Mouse (Mus musculus): Measurements from ENCODE around the gene Emp2.
"Not testable (repeated sequence)": the region's sequence is repeated elsewhere in the genome, so short reads cannot be mapped to it uniquely, and the experiment has no call there.

Emp2 gene

GRCm38 (mm10) chr16:10316493-10317196 is 2.9 kb upstream of the Emp2 start:
- DNase-seq: no peak

- DNase-seq: no peak
Observed at GRCm38 (mm10) chr16:10313226-10313625, 542 bp downstream of the Emp2 start.

GRCm38 (mm10) chr16:10311989-10312388 is 1.8 kb downstream of the Emp2 start:
- DNase-seq: no peak

GRCm38 (mm10) chr16:10311086-10311485 is 2.7 kb downstream of the Emp2 start:
- DNase-seq: no peak

- DNase-seq: no peak
Observed at GRCm38 (mm10) chr16:10310507-10310906, 3.3 kb downstream of the Emp2 start.

GRCm38 (mm10) chr16:10307351-10307750 is 6.4 kb downstream of the Emp2 start:
- DNase-seq: no peak

GRCm38 (mm10) chr16:10306101-10306500 is 7.7 kb downstream of the Emp2 start:
- no peak for DNase-seq

- DNase-seq: no peak
Observed at GRCm38 (mm10) chr16:10301337-10301736, 12.4 kb downstream of the Emp2 start.

GRCm38 (mm10) chr16:10300231-10301186 is 13.3 kb downstream of the Emp2 start:
- DNase-seq: no peak

- no peak for DNase-seq
Observed at GRCm38 (mm10) chr16:10299637-10300036, 14.1 kb downstream of the Emp2 start.

- DNase-seq: no peak
Observed at GRCm38 (mm10) chr16:10297696-10298644, 15.8 kb downstream of the Emp2 start.

- DNase-seq: no peak
Observed at GRCm38 (mm10) chr16:10288115-10288514, 25.7 kb downstream of the Emp2 start.

- no peak for DNase-seq
Observed at GRCm38 (mm10) chr16:10286513-10287268, 27.1 kb downstream of the Emp2 start.

GRCm38 (mm10) chr16:10281890-10282289 is 31.9 kb downstream of the Emp2 start:
- no peak for DNase-seq

- DNase-seq: peak; percentile 55
Observed at GRCm38 (mm10) chr16:10280286-10280951, 33.3 kb downstream of the Emp2 start.

- DNase-seq: not testable (repeated sequence)
Observed at GRCm38 (mm10) chr16:10276778-10277177, 37.0 kb downstream of the Emp2 start.

GRCm38 (mm10) chr16:10274465-10274864 is 39.3 kb downstream of the Emp2 start:
- DNase-seq: no peak

GRCm38 (mm10) chr16:10272256-10272655 is 41.5 kb downstream of the Emp2 start:
- peak; percentile 15 for DNase-seq

- no peak for DNase-seq
Observed at GRCm38 (mm10) chr16:10253993-10254392, 59.8 kb downstream of the Emp2 start.

- no peak for DNase-seq
Observed at GRCm38 (mm10) chr16:10236601-10237000, 77.2 kb downstream of the Emp2 start.
